Mouse (Mus musculus) monocyte, adult 5-6 weeks (primary cell): ENCODE data around the gene Sbk2. TPM values are rescaled to one million over a fixed set of nuclear protein-coding genes. Genes with fewer than 3 reads are reported as not detected.
A peak's percentile ranks its signal among the peaks of the same experiment; 100 is the strongest.
"Not testable (repeated sequence)": the region's sequence is repeated elsewhere in the genome, so short reads cannot be mapped to it uniquely, and the experiment has no call there.

Experiments used
- ATAC-seq: fragments of 153-309, 156-312 bp; replicated peaks from 2 replicates; pipeline ENCODE4 v1.8.0; 2017; ENCODE audit warnings: mild to moderate bottlenecking; ENCODE audit not compliant: low TSS enrichment, insufficient number of reproducible peaks, severe bottlenecking, poor library complexity, low FRiP score
- total RNA-seq: library from RNA; stranded (forward); fragments of 200-1000, 200-491, 200-594 nt; gene quantifications from 3 replicates; pipeline ENCODE4 v1.2.3, GENCODE M21; 2017

Sbk2 gene
- not detected in 3 replicates for total RNA-seq

- ATAC-seq, result no peak; the same call in 1 of the 2 replicates
These were observed at the start of gene Sbk2 for GRCm38 (mm10) chr7:4964272-4964671. Gene Sbk2, minus strand, starts transcription at chr7:4964406.

- no peak for ATAC-seq
These were observed 48.7 kb upstream of the Sbk2 start for GRCm38 (mm10) chr7:5012681-5013513.

GRCm38 (mm10) chr7:5008229-5008628, 44.0 kb upstream of the Sbk2 start:
- ATAC-seq, result no peak

DNA sequence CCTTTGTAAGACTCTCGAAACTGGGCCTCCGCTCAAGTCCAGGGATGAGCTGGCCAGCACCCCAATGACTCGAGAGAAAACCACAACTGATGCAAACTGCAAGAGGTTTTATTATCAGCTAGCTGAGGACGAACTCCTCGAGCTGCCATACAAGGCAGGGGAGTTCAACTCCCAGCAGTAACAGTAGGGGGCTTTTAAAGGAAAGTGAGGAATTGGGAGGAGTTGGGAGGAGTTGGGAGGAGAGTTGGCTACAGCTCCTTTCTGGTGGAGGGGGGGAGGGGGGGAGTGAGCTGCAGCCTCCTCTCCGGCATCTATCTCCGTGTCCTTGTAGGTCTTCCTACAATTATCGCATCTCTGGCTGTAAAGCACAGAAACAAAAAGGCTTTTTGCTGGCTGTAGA, 38.7 kb upstream of the Sbk2 start:
- ATAC-seq, result not testable (repeated sequence)

DNA sequence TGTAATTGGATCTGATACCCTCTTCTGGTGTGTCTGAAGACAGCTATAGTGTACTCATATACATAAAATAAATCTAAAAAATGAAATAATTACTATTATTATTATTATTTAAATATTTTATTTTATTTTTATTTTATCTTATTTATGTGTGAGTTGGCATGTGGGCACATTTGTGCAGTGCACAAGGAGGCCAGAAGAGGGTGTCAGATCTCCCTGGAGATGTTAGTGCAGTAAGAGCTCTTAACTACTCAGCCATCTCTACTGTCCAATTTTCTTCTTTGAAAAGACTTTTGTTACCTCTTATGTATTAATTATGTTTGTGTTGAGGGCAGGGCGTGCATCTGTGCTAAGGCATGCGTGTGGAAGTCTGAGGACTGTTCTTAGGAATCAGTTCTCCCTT, 35.7 kb upstream of the Sbk2 start:
- no peak for ATAC-seq

- ATAC-seq, result no peak
These were observed 32.7 kb upstream of the Sbk2 start for GRCm38 (mm10) chr7:4996934-4997333.

DNA sequence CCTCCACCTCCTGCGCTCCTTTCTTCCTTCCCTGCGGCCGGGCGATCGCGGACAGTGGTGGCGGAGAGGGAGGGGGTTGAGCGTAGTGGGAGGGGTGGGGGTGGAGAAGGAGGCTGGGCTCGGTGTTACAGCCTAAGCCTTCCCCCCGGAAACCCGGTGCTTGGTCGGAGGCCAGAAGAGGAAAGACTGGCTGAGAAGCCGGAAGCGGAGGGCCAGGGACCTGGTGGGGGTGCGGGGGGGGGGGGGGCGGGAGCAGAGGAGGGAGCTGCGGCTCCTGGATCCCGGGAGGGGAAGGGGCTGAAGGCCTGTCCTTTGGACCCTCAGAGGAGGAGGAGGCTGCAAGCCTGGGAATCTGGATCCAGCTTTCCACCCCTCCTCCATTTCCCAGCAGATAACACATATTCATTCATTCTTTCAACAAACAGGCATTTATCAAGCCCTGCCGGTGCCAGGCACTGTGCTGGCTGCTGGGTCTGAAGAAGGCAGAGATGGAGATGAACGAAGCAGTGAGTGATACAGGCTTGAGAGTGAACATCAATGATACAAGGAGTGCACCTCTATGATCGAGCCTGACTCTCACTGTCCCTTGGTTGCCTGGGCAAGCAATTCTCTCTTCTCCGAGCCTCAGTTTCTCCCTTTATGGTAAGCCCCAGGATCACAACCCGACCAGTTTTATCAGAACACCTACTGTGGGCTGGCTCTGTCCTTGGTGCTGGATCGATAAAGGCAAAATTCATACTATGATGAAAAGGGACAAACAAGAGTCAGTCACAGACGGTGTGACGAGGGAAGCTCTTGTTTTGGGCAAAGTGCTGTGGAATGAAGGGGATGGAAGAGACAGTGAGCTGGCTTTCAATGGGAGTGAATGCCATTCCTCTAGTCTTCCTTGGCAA, 32.0 kb upstream of the Sbk2 start, which contains the start of gene Zfp579:
Gene Zfp579 (minus strand): TSS at position 156 of the 893 bp plus-strand sequence.
- peak; percentile 57 for ATAC-seq

GRCm38 (mm10) chr7:4995268-4996002, 31.2 kb upstream of the Sbk2 start:
- ATAC-seq, result no peak

GRCm38 (mm10) chr7:4993999-4994788, 30.0 kb upstream of the Sbk2 start:
- no peak for ATAC-seq

DNA sequence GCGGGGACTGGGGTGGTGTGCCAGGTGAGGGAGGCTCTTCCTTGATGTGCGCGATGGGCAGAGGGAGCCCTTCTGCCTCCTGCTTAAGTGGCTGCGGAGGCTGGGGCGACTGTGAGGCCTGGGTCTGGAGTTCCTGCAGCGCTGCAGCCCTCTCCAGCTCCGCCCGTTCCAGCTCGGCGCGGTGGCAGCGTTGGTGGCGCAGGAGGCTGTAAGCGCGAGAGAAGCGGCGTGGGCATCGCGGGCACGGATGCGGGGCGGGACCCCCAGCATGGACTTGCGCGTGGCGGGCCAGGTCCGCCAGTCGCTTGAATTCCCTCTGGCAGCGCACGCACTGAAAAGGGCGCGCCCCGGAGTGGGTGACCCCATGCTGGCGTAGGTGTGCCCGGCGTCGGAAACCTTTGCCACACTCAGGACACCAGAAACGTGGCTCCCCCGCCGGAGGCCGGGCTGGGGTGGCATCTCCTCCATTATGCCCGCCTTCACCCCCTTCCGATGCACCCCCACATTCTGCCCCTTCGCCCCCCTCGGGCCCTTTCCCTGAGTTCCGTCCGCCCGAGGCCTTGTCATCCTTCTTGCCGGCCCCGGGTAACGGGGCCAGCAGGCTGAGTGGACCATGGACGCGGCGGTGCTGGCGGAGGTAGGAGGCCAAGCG, 29.3 kb upstream of the Sbk2 start:
- ATAC-seq, result no peak

- no peak for ATAC-seq
These were observed 24.0 kb upstream of the Sbk2 start for GRCm38 (mm10) chr7:4988250-4988649.

GRCm38 (mm10) chr7:4976832-4977231, 12.6 kb upstream of the Sbk2 start:
- ATAC-seq, result no peak

DNA sequence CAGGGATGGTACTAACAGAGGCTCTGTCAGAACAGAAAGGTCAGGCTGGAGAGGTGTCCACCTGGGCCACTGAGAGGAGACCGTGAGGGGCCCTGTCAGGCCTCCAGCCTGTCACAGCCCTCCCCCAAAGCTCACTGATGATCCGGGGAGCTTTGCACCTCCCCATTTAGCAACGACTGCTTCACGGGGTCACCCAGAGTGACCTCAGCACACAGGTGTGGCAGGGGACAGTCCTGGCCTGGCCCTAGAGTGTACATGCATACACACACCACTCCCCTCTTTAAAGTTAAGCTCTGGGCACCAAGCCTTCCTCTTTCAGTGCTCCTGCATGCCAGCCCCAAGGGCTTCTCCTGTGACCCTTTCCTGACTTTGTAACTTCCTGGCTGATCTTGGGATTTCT, 11.2 kb upstream of the Sbk2 start:
- no peak for ATAC-seq

- ATAC-seq, result no peak
These were observed 8.3 kb upstream of the Sbk2 start for GRCm38 (mm10) chr7:4972321-4973047.

GRCm38 (mm10) chr7:4971710-4972109, 7.5 kb upstream of the Sbk2 start:
- ATAC-seq, result no peak

DNA sequence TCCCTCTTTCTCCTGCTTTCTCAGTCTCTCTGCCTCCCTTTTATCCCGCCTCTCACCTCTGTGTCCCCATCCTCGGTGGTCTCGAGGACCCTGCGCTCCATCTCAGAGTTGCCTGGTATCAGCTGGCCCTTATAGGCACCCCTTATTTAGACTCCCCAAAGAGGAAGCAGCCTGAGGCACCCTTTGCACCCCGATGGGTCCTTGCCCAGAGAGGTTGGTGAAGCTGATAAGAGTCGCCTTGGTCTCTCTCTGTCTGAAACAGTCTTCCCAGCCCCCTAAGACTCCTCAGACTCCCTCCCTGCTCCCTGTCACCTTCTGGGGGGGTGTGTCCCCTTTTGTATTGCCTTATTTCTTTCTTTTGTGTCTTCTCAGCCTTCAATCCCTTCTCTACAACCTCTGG, 6.9 kb upstream of the Sbk2 start, which contains the start of gene Sbk3:
Gene Sbk3 (minus strand): TSS at position 101 of the 400 bp plus-strand sequence.
- no peak for ATAC-seq

DNA sequence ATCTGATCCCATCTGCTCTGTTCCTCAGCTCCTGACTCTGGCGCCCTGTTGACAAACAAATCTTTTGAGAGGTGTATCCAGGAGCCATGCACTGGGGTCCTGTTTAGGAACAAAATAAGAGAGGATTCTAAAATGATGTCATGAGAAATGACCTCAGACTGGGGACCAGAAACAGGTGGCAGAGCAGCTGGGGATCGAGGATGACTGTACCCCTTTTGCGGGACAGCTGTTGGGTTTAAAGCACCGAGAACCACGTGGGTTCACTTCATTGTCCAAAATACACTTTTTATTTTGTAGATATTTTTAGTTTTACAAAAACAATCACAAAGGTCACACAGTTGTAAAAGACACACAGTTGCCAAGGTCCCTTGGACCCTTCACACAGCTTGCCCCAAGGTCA, 782 bp upstream of the Sbk2 start:
- no peak for ATAC-seq
